Mouse (Mus musculus) cerebellum, adult (tissue): ENCODE results near the gene Slc8a3.
"Not testable (repeated sequence)": the region's sequence is repeated elsewhere in the genome, so short reads cannot be mapped to it uniquely, and the experiment has no call there.

ENCODE experiments used
- ATAC-seq: cut with Nextera tagmentation; 2 replicates; pipeline ENCODE4 v1.9.2; 2017; ENCODE audit warnings: mild to moderate bottlenecking, moderate library complexity, mixed read lengths; ENCODE audit not compliant: insufficient number of reproducible peaks, low FRiP score, low TSS enrichment

Slc8a3 gene

GRCm38 (mm10) chr12:81332875-81333421, at the start of gene Slc8a3:
Gene Slc8a3, minus strand, starts transcription at chr12:81333180.
- peak; percentile 85 for ATAC-seq

- ATAC-seq, result not testable (repeated sequence)
These were observed 46.4 kb upstream of the Slc8a3 start, which contains the start of gene Gm4787 for GRCm38 (mm10) chr12:81379364-81379763. Gene Gm4787, minus strand, starts transcription at chr12:81379464.

GRCm38 (mm10) chr12:81333841-81334240, 861 bp upstream of the Slc8a3 start:
- no peak for ATAC-seq

GRCm38 (mm10) chr12:81331937-81332874, 774 bp downstream of the Slc8a3 start:
- ATAC-seq, result peak; percentile 59

- ATAC-seq, result no peak
These were observed 1.8 kb downstream of the Slc8a3 start for GRCm38 (mm10) chr12:81331046-81331638.

GRCm38 (mm10) chr12:81324991-81325390, 8.0 kb downstream of the Slc8a3 start:
- ATAC-seq, result no peak

- ATAC-seq, result no peak
These were observed 8.9 kb downstream of the Slc8a3 start for GRCm38 (mm10) chr12:81324116-81324515.

- no peak for ATAC-seq
These were observed 12.0 kb downstream of the Slc8a3 start for GRCm38 (mm10) chr12:81321021-81321420.

GRCm38 (mm10) chr12:81317811-81318210, 15.2 kb downstream of the Slc8a3 start:
- ATAC-seq, result no peak

- peak; percentile 91 for ATAC-seq
These were observed 17.0 kb downstream of the Slc8a3 start for GRCm38 (mm10) chr12:81315953-81316352.

- no peak for ATAC-seq
These were observed 29.4 kb downstream of the Slc8a3 start for GRCm38 (mm10) chr12:81303626-81304025.

- ATAC-seq, result no peak
These were observed 38.4 kb downstream of the Slc8a3 start for GRCm38 (mm10) chr12:81294613-81295012.

- no peak for ATAC-seq
These were observed 54.9 kb downstream of the Slc8a3 start for GRCm38 (mm10) chr12:81278031-81278430.

- ATAC-seq, result no peak
These were observed 58.4 kb downstream of the Slc8a3 start for GRCm38 (mm10) chr12:81274616-81275015.

- ATAC-seq, result no peak
These were observed 59.6 kb downstream of the Slc8a3 start for GRCm38 (mm10) chr12:81273333-81273732.

GRCm38 (mm10) chr12:81269246-81269645, 63.7 kb downstream of the Slc8a3 start:
- ATAC-seq, result no peak

- ATAC-seq, result no peak
These were observed 70.2 kb downstream of the Slc8a3 start for GRCm38 (mm10) chr12:81262821-81263220.

- ATAC-seq, result no peak
These were observed 74.8 kb downstream of the Slc8a3 start for GRCm38 (mm10) chr12:81258215-81258614.

GRCm38 (mm10) chr12:81245411-81245810, 87.6 kb downstream of the Slc8a3 start:
- ATAC-seq, result no peak

- no peak for ATAC-seq
These were observed 88.0 kb downstream of the Slc8a3 start for GRCm38 (mm10) chr12:81244954-81245353.

GRCm38 (mm10) chr12:81244492-81244891, 88.5 kb downstream of the Slc8a3 start:
- ATAC-seq, result no peak
